In the genomic region with DNA sequence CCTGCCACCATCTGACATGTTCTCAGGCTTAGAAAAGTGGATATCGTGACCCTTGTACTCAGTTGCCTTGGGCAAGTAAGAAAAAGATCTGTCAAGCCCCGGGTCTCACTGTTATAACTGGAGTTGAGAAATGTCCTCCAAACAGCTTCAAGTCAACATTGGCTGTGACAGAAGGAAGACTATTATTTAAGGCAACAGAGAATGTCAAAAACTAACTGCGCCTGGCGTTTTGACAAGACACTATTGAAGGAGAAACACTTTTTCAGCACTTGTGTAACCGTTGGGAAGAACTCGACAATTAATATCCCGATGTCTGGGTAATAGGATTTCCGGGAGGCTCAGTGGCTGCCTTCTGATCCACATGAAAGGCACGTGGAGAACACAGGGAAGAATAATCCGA, we compare ENCODE assay signal across 23 mouse cellular contexts. TPM values are rescaled to one million over a fixed set of nuclear protein-coding genes. Genes with fewer than 3 reads are reported as not detected.
DNase-seq lines count a peak whose midpoint lies in the region; ATAC-seq and TF ChIP-seq lines count a peak whose summit lies in the region.
"Had no signal": no experiment of that assay in that cellular context is flagged by ENCODE, and none has a peak within 500 bp of the region (broad histone marks: within the 10 kb centered on the region; RNA-seq: fewer than 3 reads in every experiment).

No protein-coding gene starts in this region.

- no peak overlapping the region for H3K4me3 ChIP-seq in layer of hippocampus, adult 2 months
- H3K4me3 ChIP-seq: embryonic facial prominence, embryonic 12.5 days; embryonic facial prominence, embryonic 15.5 days; heart, adult 2 months; heart, embryonic 10.5 days; heart, embryonic 13.5 days; hindbrain, embryonic 12.5 days; hindbrain, embryonic 15.5 days had no signal

- TF ChIP-seq CTCF in layer of hippocampus, adult 2 months (conservative IDR thresholded peaks at IDR 0.05): no peak

- ATAC-seq in CD4-positive, CD25-positive, alpha-beta regulatory T cell, adult 4 months: no peak
- ATAC-seq: forebrain, embryonic 14.5 days; forebrain, postnatal 0 days had no signal

- H3K27ac ChIP-seq in layer of hippocampus, adult 2 months: peak overlapping the region; percentile 87
- H3K27ac ChIP-seq: embryonic facial prominence, embryonic 12.5 days; embryonic facial prominence, embryonic 15.5 days; heart, adult 2 months; heart, embryonic 10.5 days; heart, embryonic 13.5 days; hindbrain, embryonic 12.5 days; hindbrain, embryonic 15.5 days had no signal

- DNase-seq in layer of hippocampus, adult 2 months (ENCODE audit: low spot score in 2 of 2): peak; percentile 22 to 23
- no peak for DNase-seq in layer of hippocampus, adult 9-11 months
- peak; percentile 28 for DNase-seq in right cerebral cortex, adult 18-20 months
- no peak for DNase-seq in right cerebral cortex, postnatal 10 days (ENCODE audit: low spot score in 2 of 2)
- DNase-seq in brain, adult 2 months (ENCODE audit: low read depth, low spot score): peak; percentile 43
- no peak for DNase-seq in heart, postnatal 4 days
- DNase-seq: adrenal gland, adult 8-10 months; adrenal gland, postnatal 25 days; B cell, adult 2 months; cerebellum, adult 9-10 months; forebrain, postnatal 0 days; gastrocnemius, postnatal 10 days; gastrocnemius, postnatal 36 days; heart, adult 2 months; heart, postnatal 14 days had no signal

RNA-seq across cellular contexts. Expression of a gene that starts 41.5 kb away (rescaled TPM):
- total RNA-seq in layer of hippocampus, adult 2 months (2021): 10 to 100 TPM; 66.4 to 73.8 TPM
- total RNA-seq in heart, postnatal 4 days (2021): 10 to 100 TPM; 35.3 to 44.2 TPM
- polyA plus RNA-seq in CD4-positive, CD25-positive, alpha-beta regulatory T cell, adult 4 months (2017; shearing (Covaris generic)): 10 to 100 TPM; 37.0 to 58.8 TPM

Comparison
In these comparisons a context has a peak if more than half of its experiments do, and no peak if none do; other contexts are left out.
1. DNase-seq: peak in layer of hippocampus, adult 2 months (2 of 2), right cerebral cortex, adult 18-20 months (single experiment) and brain, adult 2 months (single experiment); none in layer of hippocampus, adult 9-11 months (single experiment), right cerebral cortex, postnatal 10 days (0 of 2) and heart, postnatal 4 days (single experiment).